Mouse (Mus musculus) E14TG2a.4 (cell line): ENCODE measurements around the gene Hdac8.

Experiments
- CTCF ChIP-seq: conservative IDR thresholded peaks from 2 replicates; pipeline ENCODE4 v1.5.1; 2014; ENCODE audit warnings: low read length
- POU5F1 ChIP-seq: IDR thresholded peaks from 2 replicates; pipeline ENCODE4 v1.6.1; 2014; ENCODE audit warnings: low read length, borderline replicate concordance

DNA sequence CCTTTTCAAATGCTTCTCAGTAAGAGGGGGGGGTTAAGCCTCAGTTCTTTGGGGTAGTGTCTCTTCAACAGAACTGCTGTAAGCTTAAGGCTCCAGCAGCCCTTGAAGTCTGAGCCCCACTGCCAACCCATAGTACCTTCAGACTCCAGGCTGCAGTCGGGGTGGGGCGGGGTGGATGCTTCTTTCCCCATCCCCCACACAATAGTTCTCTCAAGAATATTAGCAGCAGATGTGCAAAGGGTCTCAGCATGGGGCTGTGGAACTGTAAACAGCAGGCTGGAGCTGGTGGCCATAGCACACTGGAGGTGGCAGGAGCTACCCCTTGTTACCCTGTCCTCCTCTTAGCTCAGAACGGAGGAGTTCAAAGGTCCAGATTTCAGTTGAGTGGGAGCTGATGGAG lies 202.7 kb downstream of the Hdac8 start:
- no peak for TF ChIP-seq CTCF
- TF ChIP-seq POU5F1, result no peak
